Mouse (Mus musculus) midbrain, embryonic 11.5 days (tissue): ENCODE results near the gene Defb19. TPM values are rescaled to one million over a fixed set of nuclear protein-coding genes. Genes with fewer than 3 reads are reported as not detected.

Experiments
- ATAC-seq: fragments of 200-750 bp; cut with Nextera tagmentation; 2 replicates; pipeline ENCODE4 v1.8.0; 2017; ENCODE audit warnings: moderate TSS enrichment, moderate library complexity; ENCODE audit not compliant: low FRiP score
- DNase-seq: peaks from one replicate; pipeline ENCODE4 v3.0.0; 2015; ENCODE audit warnings: low spot score; ENCODE audit errors: missing footprints
- H3K27ac ChIP-seq: fragments of 300-500 bp; sonication (generic); 2 replicates; pipeline ENCODE4 v1.5.1; 2014; ENCODE audit warnings: low read depth, low read length
- H3K27me3 ChIP-seq: fragments of 300-500 bp; sonication (generic); 2 replicates; pipeline ENCODE4 v1.6.1; 2014; ENCODE audit warnings: mild to moderate bottlenecking, low read length, moderate library complexity, mixed read lengths; ENCODE audit not compliant: control insufficient read depth, insufficient read depth
- H3K36me3 ChIP-seq: fragments of 300-500 bp; sonication (generic); 2 replicates; pipeline ENCODE4 v1.6.1; 2014; ENCODE audit warnings: mild to moderate bottlenecking, low read length, moderate library complexity, mixed read lengths; ENCODE audit not compliant: control insufficient read depth, insufficient read depth
- H3K4me1 ChIP-seq: fragments of 300-500 bp; sonication (generic); 2 replicates; pipeline ENCODE4 v1.6.1; 2014; ENCODE audit warnings: low read length; ENCODE audit not compliant: control insufficient read depth, insufficient read depth
- H3K4me2 ChIP-seq: fragments of 300-500 bp; sonication (generic); 2 replicates; pipeline ENCODE4 v1.6.1; 2014; ENCODE audit warnings: mild to moderate bottlenecking, moderate library complexity
- H3K4me3 ChIP-seq: fragments of 300-500 bp; sonication (generic); 2 replicates; pipeline ENCODE4 v1.5.1; 2014; ENCODE audit warnings: low read depth, low read length
- H3K9ac ChIP-seq: fragments of 300-500 bp; sonication (generic); 2 replicates; pipeline ENCODE4 v1.6.1; 2014; ENCODE audit warnings: low read length
- H3K9me3 ChIP-seq: fragments of 300-500 bp; sonication (generic); 2 replicates; pipeline ENCODE4 v1.6.1; 2016; ENCODE audit warnings: low read length; ENCODE audit not compliant: control insufficient read depth
- WGBS: fragments of 180-500 bp; shearing (Covaris S2); extraction: QIAGEN DNeasy Blood & Tissue Kit; methylation state at CpG from one replicate; pipeline ENCODE4 v1.1.7; 2014; 5-methylcytosine and 5-hydroxymethylcytosine counted together
- polyA plus RNA-seq: library from polyadenylated mRNA; unstranded; fragments of >200 nt; fragmentation: Nextera tagmentation; extraction: Ambion mirVana; gene quantifications from 2 replicates; pipeline ENCODE4 v1.2.1, GENCODE M21; 2014

The Defb19 gene
- polyA plus RNA-seq, 1 experiment from 2014 or later = not detected

DNA sequence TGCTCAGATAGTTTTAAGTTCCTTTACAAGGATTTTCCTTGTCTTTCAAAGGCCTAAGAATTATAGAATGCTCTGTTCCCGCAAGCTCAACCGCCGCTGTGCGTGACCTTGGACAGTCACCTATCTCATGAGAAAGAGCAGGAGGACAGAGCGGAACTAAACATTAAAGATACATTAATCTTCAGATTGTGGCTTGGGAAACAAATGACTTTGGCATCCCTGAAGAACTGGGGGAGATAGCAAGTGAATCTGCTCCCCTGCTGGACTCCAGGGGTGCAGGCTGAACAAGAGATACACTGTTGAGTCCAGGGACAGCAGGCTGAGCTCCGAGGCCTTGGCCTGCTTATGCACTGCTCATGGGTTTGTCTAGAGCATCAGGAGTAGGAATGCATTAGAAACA lies 20.0 kb upstream of the Defb19 start:
- Histone ChIP-seq H3K36me3 (no peaks in the 10 kb centered on the region), H3K27ac (no peak overlapping the region), H3K4me2 (no peak overlapping the region), H3K4me3 (no peak overlapping the region), H3K4me1 (no peaks in the 10 kb centered on the region), H3K9ac (no peak overlapping the region), H3K27me3 (no peaks in the 10 kb centered on the region), H3K9me3 (no peaks in the 10 kb centered on the region)
- ATAC-seq (no peak), DNase-seq (no peak)
- WGBS = 87% methylated on average over 6 of the region's 6 CpGs

- no peaks in the 10 kb centered on the region for H3K27me3 ChIP-seq
- H3K4me3 ChIP-seq = no peak within 1 kb of the TSS
- no peak within 1 kb of the TSS for H3K9ac ChIP-seq
- H3K4me2 ChIP-seq = no peak within 1 kb of the TSS
- no peaks in the 10 kb centered on the region for H3K36me3 ChIP-seq
- ATAC-seq = no peak
- no peak within 1 kb of the TSS for H3K27ac ChIP-seq
- H3K9me3 ChIP-seq = no peaks in the 10 kb centered on the region
- no peaks in the 10 kb centered on the region for H3K4me1 ChIP-seq
- DNase-seq = peak; percentile 19
- 72% methylated on average over 7 of the region's 7 CpGs for WGBS
Measured at GRCm38 (mm10) chr2:152599299-152599698, 19.2 kb upstream of the Defb19 start, which contains the start of gene Defb45. Defb45 (minus strand) TSS chr2:152599399.

DNA sequence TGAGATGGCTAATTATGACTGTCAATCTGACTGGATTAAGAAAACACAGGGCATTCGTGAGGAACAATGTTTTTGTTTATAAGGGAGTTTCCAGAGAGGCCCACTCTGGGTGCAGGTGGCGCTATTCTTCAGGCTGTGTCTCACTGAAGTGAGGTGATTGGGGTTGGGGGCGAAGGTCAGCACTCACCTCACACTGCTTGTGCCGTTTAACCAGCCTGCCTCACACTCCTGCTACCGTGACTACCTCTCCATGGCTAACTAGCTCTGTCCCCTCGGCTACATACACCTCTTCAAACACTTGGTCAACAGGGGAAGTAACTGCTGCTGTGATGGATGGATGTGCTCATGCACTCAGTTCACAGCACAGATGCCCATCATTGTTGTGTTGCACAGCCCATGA lies 8.9 kb upstream of the Defb19 start:
- 51% methylated on average over 6 of the region's 6 CpGs for WGBS
- H3K9ac ChIP-seq = no peak overlapping the region
- no peaks in the 10 kb centered on the region for H3K36me3 ChIP-seq
- no peak for ATAC-seq
- H3K27me3 ChIP-seq = no peaks in the 10 kb centered on the region
- H3K27ac ChIP-seq = no peak overlapping the region
- DNase-seq = peak; percentile 62
- H3K4me3 ChIP-seq = no peak overlapping the region
- H3K9me3 ChIP-seq = no peaks in the 10 kb centered on the region
- H3K4me1 ChIP-seq = no peaks in the 10 kb centered on the region
- no peak overlapping the region for H3K4me2 ChIP-seq

DNA sequence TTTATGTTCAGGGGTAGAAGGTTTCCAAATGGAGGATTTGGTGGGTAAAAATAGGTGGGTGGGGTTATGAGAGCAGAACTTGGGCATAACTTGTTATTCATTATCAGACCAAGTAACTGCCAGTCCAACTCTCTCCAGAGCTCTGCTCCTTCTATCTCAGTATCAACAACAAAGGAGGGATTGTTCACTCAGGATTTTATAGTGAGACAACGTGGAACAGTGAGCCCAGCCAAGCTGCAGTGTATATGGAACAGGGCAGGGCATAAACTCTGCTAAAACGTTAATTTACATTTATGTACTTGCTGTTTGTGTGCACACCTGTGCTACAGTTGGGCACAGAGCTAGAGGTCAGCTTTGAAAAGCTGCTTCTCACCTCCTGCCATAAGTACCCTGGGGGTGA lies 8.3 kb upstream of the Defb19 start:
- H3K9me3 ChIP-seq = no peaks in the 10 kb centered on the region
- WGBS = 66% methylated on average over 2 of the region's 2 CpGs
- DNase-seq = peak; percentile 37

DNA sequence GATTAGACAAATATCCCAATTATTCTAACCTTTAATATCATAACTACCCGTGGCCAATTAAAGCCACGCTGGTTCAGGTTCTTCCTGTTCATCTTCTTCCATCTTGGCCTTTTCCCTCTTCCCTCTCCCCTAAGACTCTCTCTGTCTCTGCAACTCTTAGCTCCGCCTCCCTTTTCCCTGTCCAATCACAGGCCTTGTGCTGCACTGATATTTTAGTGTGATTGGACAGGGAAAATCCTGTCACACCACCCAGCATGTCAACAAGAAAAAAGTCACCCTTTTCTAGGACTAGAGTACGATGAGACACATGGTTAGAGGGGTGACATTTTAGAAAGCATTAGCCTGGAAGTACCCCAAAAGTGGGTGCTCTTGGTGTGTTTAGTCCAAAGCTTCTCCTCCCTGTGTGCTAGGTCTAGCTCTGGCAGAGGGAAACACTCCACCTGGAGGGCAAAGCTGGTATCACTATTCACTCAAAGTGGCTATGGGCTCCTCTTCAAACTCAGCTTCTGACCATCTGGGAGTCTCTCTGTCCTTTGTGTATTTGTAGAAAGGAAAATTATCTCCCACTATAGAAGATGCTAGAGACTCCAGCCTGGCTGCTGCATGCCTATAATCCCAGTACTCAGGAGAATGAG lies 6.9 kb upstream of the Defb19 start:
- DNase-seq = peak; percentile 87
- no peaks in the 10 kb centered on the region for H3K36me3 ChIP-seq
- no peaks in the 10 kb centered on the region for H3K4me1 ChIP-seq
- WGBS = 71% methylated on average over 4 of the region's 4 CpGs
- no peak overlapping the region for H3K27ac ChIP-seq
- H3K9me3 ChIP-seq = no peaks in the 10 kb centered on the region
- no peak overlapping the region for H3K4me2 ChIP-seq
- no peak overlapping the region for H3K4me3 ChIP-seq
- H3K27me3 ChIP-seq = no peaks in the 10 kb centered on the region
- ATAC-seq = no peak
- H3K9ac ChIP-seq = no peak overlapping the region

More for the DNA sequence above, 8.3 kb upstream of the Defb19 start:
- H3K4me3 ChIP-seq = no peak overlapping the region
- no peak for ATAC-seq
- H3K4me2 ChIP-seq = no peak overlapping the region
- no peaks in the 10 kb centered on the region for H3K4me1 ChIP-seq
- no peaks in the 10 kb centered on the region for H3K36me3 ChIP-seq
- no peaks in the 10 kb centered on the region for H3K27me3 ChIP-seq
- H3K27ac ChIP-seq = no peak overlapping the region
- H3K9ac ChIP-seq = no peak overlapping the region

DNA sequence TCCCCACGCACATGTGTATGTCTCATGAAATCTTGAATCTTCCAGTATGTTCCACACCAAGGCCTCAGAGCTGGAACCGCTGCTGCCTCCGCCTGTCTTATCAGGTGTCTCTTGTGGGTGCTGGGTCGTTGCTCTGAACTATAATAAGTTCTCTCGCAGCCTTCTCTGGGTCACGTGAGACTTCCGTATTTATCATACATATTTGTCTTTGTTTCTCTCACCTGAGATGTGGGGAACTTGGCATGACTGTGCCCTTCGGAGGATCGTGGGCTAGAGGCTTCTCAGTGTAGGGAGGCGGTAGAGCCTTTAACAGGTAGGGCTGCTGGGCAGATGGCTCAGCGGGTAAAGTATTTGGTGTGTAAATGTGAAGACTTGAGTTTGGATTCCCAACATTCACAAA lies 500 bp upstream of the Defb19 start:
- DNase-seq (no peak), ATAC-seq (no peak)
- Histone ChIP-seq H3K4me3 (no peak overlapping the region), H3K27ac (no peak overlapping the region), H3K9ac (no peak overlapping the region), H3K36me3 (no peaks in the 10 kb centered on the region), H3K27me3 (no peaks in the 10 kb centered on the region), H3K9me3 (no peaks in the 10 kb centered on the region), H3K4me2 (no peak overlapping the region), H3K4me1 (no peaks in the 10 kb centered on the region)
- WGBS = 92% methylated on average over 11 of the region's 11 CpGs

DNA sequence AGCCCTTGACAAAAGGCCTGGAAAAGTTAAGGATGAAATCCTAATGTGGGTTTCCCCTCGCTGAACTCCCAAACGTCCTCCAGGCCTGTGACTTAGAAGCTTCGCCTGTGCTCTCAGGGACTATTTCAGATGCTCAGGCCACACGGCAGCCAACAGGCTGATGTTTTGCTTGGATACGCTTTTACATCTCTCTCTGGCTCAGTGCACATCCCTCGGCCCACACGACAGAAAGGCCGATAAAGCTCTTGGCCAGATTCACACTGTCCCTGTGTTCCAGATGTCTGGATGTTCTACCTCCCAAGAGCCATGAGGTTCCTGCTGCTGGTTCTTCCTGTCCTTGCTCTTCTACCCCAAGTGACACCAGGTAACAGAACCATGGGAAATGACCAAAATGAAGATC lies 6.6 kb downstream of the Defb19 start:
- no peak for ATAC-seq
- 94% methylated on average over 8 of the region's 8 CpGs for WGBS
- Histone ChIP-seq H3K4me1 (no peaks in the 10 kb centered on the region), H3K27ac (no peak overlapping the region), H3K9me3 (no peaks in the 10 kb centered on the region), H3K9ac (no peak overlapping the region), H3K27me3 (no peaks in the 10 kb centered on the region), H3K36me3 (no peaks in the 10 kb centered on the region), H3K4me3 (no peak overlapping the region), H3K4me2 (no peak overlapping the region)
- DNase-seq = no peak

- H3K27me3 ChIP-seq = no peaks in the 10 kb centered on the region
- no peaks in the 10 kb centered on the region for H3K36me3 ChIP-seq
- no peaks in the 10 kb centered on the region for H3K4me1 ChIP-seq
- no peak within 1 kb of the TSS for H3K9ac ChIP-seq
- 65% methylated on average over 11 of the region's 11 CpGs for WGBS
- H3K4me3 ChIP-seq = no peak within 1 kb of the TSS
- H3K9me3 ChIP-seq = no peaks in the 10 kb centered on the region
- DNase-seq (no peak), ATAC-seq (no peak)
- no peak within 1 kb of the TSS for H3K27ac ChIP-seq
- H3K4me2 ChIP-seq = no peak within 1 kb of the TSS
Measured at GRCm38 (mm10) chr2:152572114-152572794, 7.9 kb downstream of the Defb19 start, which contains the start of gene Defb21. Defb21 (plus strand) TSS chr2:152572744.

GRCm38 (mm10) chr2:152570313-152570712 lies 9.8 kb downstream of the Defb19 start:
- no peak for DNase-seq
- no peaks in the 10 kb centered on the region for H3K27me3 ChIP-seq
- WGBS = 84% methylated on average over 6 of the region's 6 CpGs
- H3K4me3 ChIP-seq = no peak overlapping the region
- no peaks in the 10 kb centered on the region for H3K4me1 ChIP-seq
- H3K36me3 ChIP-seq = no peaks in the 10 kb centered on the region
- H3K27ac ChIP-seq = no peak overlapping the region
- no peak overlapping the region for H3K4me2 ChIP-seq
- H3K9me3 ChIP-seq = no peaks in the 10 kb centered on the region
- ATAC-seq = no peak
- no peak overlapping the region for H3K9ac ChIP-seq
